Mouse (Mus musculus): ENCODE results near the gene Kcnmb4. TPM values are rescaled to one million over a fixed set of nuclear protein-coding genes. Genes with fewer than 3 reads are reported as not detected.

Kcnmb4 gene
- total RNA-seq, 1 experiment, result 1.8 TPM

DNA sequence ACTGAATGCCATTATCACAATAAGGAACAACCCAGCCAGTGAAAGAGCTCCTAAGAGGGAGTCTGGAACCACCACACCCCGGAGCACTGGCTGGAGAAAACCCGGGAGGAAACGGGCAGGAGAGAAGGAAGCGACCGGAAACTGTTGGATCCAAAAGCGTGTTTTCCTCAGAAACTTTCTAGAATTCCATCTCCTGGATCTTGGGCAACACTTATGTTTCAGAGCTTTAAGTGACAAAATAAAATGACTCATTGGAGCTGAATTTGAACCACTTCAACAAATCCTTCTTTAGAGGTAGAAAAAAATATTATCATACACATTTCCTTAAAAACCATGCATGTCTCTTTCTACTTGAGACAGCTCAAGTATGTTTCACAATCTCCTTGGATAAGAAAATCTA, 52.7 kb downstream of the Kcnmb4 start:
- H3K9me3 ChIP-seq (ENCODE audit: control insufficient read depth, insufficient read depth, low read depth, low read length), result no peaks in the 10 kb centered on the region
- no peak overlapping the region for H3K4me3 ChIP-seq (ENCODE audit: insufficient read depth in 1 of 2, low read depth in 1 of 2, low read length in 2 of 2, poor library complexity in 1 of 2, severe bottlenecking in 1 of 2)
- H3K27ac ChIP-seq (ENCODE audit: insufficient read depth, low read depth, low read length, poor library complexity, severe bottlenecking), result no peak overlapping the region
- H3K9ac ChIP-seq (ENCODE audit: insufficient read depth, low read depth, low read length, poor library complexity, severe bottlenecking), result no peak overlapping the region
- in situ Hi-C loops (cut with MboI; ENCODE audit: low sequenced_read_pairs in 2 of 2, unreplicated experiment in 2 of 2), result no loop called here
- TF ChIP-seq ZC3H11A (IDR thresholded peaks at IDR 0.05; ENCODE audit: borderline replicate concordance, low read depth, low read length), result no peak
- no peak for TF ChIP-seq HCFC1 (IDR thresholded peaks at IDR 0.05; ENCODE audit: borderline replicate concordance, insufficient read depth, low read length)
- TF ChIP-seq ZNF384 (IDR thresholded peaks at IDR 0.05; ENCODE audit: low read depth, low read length), result no peak
- no peak for TF ChIP-seq CHD2 (IDR thresholded peaks at IDR 0.05; ENCODE audit: low read depth, low read length)
- TF ChIP-seq MAFK (IDR thresholded peaks at IDR 0.05; ENCODE audit: insufficient read depth, low read depth, low read length), result no peak
- no peaks in the 10 kb centered on the region for H3K36me3 ChIP-seq (ENCODE audit: control insufficient read depth, insufficient read depth, low read length, poor library complexity, severe bottlenecking)
- H3K4me1 ChIP-seq (ENCODE audit: control insufficient read depth in 2 of 2, insufficient read depth in 2 of 2, low read length in 2 of 2, poor library complexity in 1 of 2), result peaks cover 0 to 4% of the 10 kb centered on the region in 2 experiments; a peak in 2 of 4 replicates
- no peak for DNase-seq (ENCODE audit: low read depth, low spot score)

DNA sequence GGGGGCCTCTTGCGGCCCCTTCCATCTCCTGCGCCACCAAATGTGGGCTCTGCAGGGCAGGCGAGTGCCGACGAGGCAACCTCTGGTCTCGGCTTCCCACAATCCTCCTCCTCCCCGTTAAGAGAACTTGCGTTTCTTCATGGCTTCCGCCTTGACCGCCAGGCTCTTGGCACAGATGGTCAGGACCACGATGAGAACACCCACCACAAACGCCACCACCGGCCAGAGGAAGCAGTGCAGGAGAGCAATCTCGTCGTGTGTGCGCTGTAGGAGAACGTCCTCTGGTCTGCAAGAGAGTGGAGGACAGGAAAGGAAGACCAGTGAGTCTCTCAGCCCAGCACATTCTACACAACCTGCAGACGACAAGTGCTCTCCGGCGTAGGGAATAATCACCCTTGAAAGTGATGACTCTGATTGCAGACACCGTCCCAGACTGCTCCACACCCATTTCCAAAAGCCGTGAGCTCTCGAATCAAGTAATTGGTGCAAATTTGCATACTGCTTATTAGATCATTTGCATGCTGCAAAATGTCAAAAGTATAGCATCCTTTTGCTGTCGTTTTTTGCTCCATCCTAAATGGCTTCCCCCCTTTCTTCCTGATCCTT, 55.5 kb downstream of the Kcnmb4 start:
- Histone ChIP-seq H3K4me3 (ENCODE audit: insufficient read depth in 1 of 2, low read depth in 1 of 2, low read length in 2 of 2, poor library complexity in 1 of 2, severe bottlenecking in 1 of 2) (peak overlapping the region; percentile 34 to 43; a peak in 3 of 4 replicates), H3K36me3 (ENCODE audit: control insufficient read depth, insufficient read depth, low read length, poor library complexity, severe bottlenecking) (no peaks in the 10 kb centered on the region), H3K27ac (ENCODE audit: insufficient read depth, low read depth, low read length, poor library complexity, severe bottlenecking) (no peak overlapping the region), H3K4me1 (ENCODE audit: control insufficient read depth in 2 of 2, insufficient read depth in 2 of 2, low read length in 2 of 2, poor library complexity in 1 of 2) (peaks cover 0 to 4% of the 10 kb centered on the region in 2 experiments; a peak in 2 of 4 replicates), H3K9ac (ENCODE audit: insufficient read depth, low read depth, low read length, poor library complexity, severe bottlenecking) (no peak overlapping the region), H3K9me3 (ENCODE audit: control insufficient read depth, insufficient read depth, low read depth, low read length) (no peaks in the 10 kb centered on the region)
- no peak for DNase-seq (ENCODE audit: low read depth, low spot score)
- TF ChIP-seq CHD2 (IDR thresholded peaks at IDR 0.05; ENCODE audit: low read depth, low read length), result no peak
- TF ChIP-seq ZNF384 (IDR thresholded peaks at IDR 0.05; ENCODE audit: low read depth, low read length), result no peak
- TF ChIP-seq MAFK (IDR thresholded peaks at IDR 0.05; ENCODE audit: insufficient read depth, low read depth, low read length), result no peak
- no peak for TF ChIP-seq HCFC1 (IDR thresholded peaks at IDR 0.05; ENCODE audit: borderline replicate concordance, insufficient read depth, low read length)
- TF ChIP-seq ZC3H11A (IDR thresholded peaks at IDR 0.05; ENCODE audit: borderline replicate concordance, low read depth, low read length), result no peak
- in situ Hi-C loops (cut with MboI; ENCODE audit: low sequenced_read_pairs in 2 of 2, unreplicated experiment in 2 of 2), result no loop called here

DNA sequence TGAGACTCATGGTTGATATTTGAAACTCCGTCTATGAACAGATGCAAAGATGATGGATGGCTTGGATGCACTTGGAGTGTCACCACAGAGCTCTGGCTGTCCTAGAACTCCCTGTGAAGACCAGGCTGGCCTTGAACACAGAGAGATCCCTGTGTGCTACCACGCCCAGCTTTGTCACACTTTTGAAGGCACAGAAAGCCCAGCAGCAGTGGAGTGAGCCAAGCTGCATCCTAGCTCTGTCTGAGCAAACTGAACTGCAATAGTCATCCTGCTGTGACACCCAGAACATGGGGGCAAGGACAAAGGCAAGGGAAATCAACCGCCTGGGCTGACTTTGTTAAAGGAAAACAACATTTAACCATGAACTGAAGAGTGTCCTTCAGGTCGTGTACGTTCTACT, 57.0 kb downstream of the Kcnmb4 start:
- no peak for TF ChIP-seq ZC3H11A (IDR thresholded peaks at IDR 0.05; ENCODE audit: borderline replicate concordance, low read depth, low read length)
- TF ChIP-seq HCFC1 (IDR thresholded peaks at IDR 0.05; ENCODE audit: borderline replicate concordance, insufficient read depth, low read length), result no peak
- TF ChIP-seq ZNF384 (IDR thresholded peaks at IDR 0.05; ENCODE audit: low read depth, low read length), result no peak
- TF ChIP-seq MAFK (IDR thresholded peaks at IDR 0.05; ENCODE audit: insufficient read depth, low read depth, low read length), result no peak
- TF ChIP-seq CHD2 (IDR thresholded peaks at IDR 0.05; ENCODE audit: low read depth, low read length), result no peak
- DNase-seq (ENCODE audit: low read depth, low spot score), result no peak
- Histone ChIP-seq H3K27ac (ENCODE audit: insufficient read depth, low read depth, low read length, poor library complexity, severe bottlenecking) (no peak overlapping the region), H3K9me3 (ENCODE audit: control insufficient read depth, insufficient read depth, low read depth, low read length) (no peaks in the 10 kb centered on the region), H3K36me3 (ENCODE audit: control insufficient read depth, insufficient read depth, low read length, poor library complexity, severe bottlenecking) (no peaks in the 10 kb centered on the region), H3K4me3 (ENCODE audit: insufficient read depth in 1 of 2, low read depth in 1 of 2, low read length in 2 of 2, poor library complexity in 1 of 2, severe bottlenecking in 1 of 2) (no peak overlapping the region), H3K4me1 (ENCODE audit: control insufficient read depth in 2 of 2, insufficient read depth in 2 of 2, low read length in 2 of 2, poor library complexity in 1 of 2) (peaks cover 0 to 2% of the 10 kb centered on the region in 2 experiments; a peak in 2 of 4 replicates), H3K9ac (ENCODE audit: insufficient read depth, low read depth, low read length, poor library complexity, severe bottlenecking) (no peak overlapping the region)
- in situ Hi-C loops (cut with MboI; ENCODE audit: low sequenced_read_pairs in 2 of 2, unreplicated experiment in 2 of 2), result no loop called here

DNA sequence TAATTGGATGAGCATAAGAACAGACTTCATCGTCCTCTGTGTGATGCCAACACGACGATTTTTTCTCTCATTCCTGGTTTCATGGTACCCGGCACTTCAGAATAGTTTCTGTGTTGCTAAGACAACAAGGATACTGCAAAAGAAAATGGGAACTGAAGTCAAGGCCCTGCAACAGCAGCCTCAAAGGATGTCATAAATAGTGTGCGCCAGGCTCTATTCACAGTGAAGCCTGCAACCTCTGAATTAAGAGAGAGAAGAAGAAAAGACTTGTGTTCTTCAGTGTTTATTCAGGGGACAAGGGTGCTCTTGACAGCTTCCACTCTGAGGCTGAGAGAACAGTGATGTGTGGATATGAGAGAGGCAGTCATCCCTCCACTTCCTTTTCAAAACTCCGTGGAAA, 57.5 kb downstream of the Kcnmb4 start:
- no peaks in the 10 kb centered on the region for H3K36me3 ChIP-seq (ENCODE audit: control insufficient read depth, insufficient read depth, low read length, poor library complexity, severe bottlenecking)
- no peak overlapping the region for H3K4me3 ChIP-seq (ENCODE audit: insufficient read depth in 1 of 2, low read depth in 1 of 2, low read length in 2 of 2, poor library complexity in 1 of 2, severe bottlenecking in 1 of 2)
- TF ChIP-seq ZC3H11A (IDR thresholded peaks at IDR 0.05; ENCODE audit: borderline replicate concordance, low read depth, low read length) (no peak), CHD2 (IDR thresholded peaks at IDR 0.05; ENCODE audit: low read depth, low read length) (no peak), ZNF384 (IDR thresholded peaks at IDR 0.05; ENCODE audit: low read depth, low read length) (no peak), HCFC1 (IDR thresholded peaks at IDR 0.05; ENCODE audit: borderline replicate concordance, insufficient read depth, low read length) (no peak), MAFK (IDR thresholded peaks at IDR 0.05; ENCODE audit: insufficient read depth, low read depth, low read length) (no peak)
- no peaks in the 10 kb centered on the region for H3K9me3 ChIP-seq (ENCODE audit: control insufficient read depth, insufficient read depth, low read depth, low read length)
- in situ Hi-C loops (cut with MboI; ENCODE audit: low sequenced_read_pairs in 2 of 2, unreplicated experiment in 2 of 2), result no loop called here
- DNase-seq (ENCODE audit: low read depth, low spot score), result no peak
- H3K27ac ChIP-seq (ENCODE audit: insufficient read depth, low read depth, low read length, poor library complexity, severe bottlenecking), result no peak overlapping the region
- no peak overlapping the region for H3K9ac ChIP-seq (ENCODE audit: insufficient read depth, low read depth, low read length, poor library complexity, severe bottlenecking)
- H3K4me1 ChIP-seq (ENCODE audit: control insufficient read depth in 2 of 2, insufficient read depth in 2 of 2, low read length in 2 of 2, poor library complexity in 1 of 2), result peaks cover 0 to 2% of the 10 kb centered on the region in 2 experiments; a peak in 2 of 4 replicates

Data from ES-E14 (cell line).